ENCODE assay signal across 20 mouse cellular contexts in the genomic region with DNA sequence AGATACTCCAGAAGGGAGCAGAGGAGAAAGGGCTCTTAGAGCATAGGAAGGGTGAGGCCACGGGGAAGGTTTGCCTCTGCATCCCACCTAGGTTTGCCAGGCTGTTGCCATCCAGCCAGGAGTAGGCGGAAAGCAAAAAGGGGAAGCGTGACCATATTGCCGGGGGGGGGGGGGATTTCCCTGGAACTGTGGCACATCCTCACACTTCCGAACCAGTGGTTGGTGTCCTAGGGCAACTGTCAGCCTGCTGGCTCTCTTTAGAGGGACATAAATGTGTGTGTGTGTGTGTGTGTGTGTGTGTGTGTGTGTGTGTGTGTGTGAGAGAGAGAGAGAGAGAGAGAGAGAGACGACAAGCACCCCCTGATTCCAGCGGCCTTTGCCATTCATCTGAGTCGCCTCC.
DNase-seq lines count a peak whose midpoint lies in the region; ATAC-seq and TF ChIP-seq lines count a peak whose summit lies in the region.
"Had no signal": no experiment of that assay in that cellular context is flagged by ENCODE, and none has a peak within 500 bp of the region (broad histone marks: within the 10 kb centered on the region; RNA-seq: fewer than 3 reads in every experiment).

No protein-coding gene starts in this region.

- H3K27ac ChIP-seq in bone marrow macrophage, adult 2 months (ENCODE audit: insufficient read depth, low read depth, low read length) = peak overlapping the region; percentile 51
- peak overlapping the region; percentile 35 for H3K27ac ChIP-seq in stomach, embryonic 16.5 days (ENCODE audit: low read length)
- no peak overlapping the region for H3K27ac ChIP-seq in intestine, postnatal 0 days (ENCODE audit: low read depth, low read length)
- no peak overlapping the region for H3K27ac ChIP-seq in left cerebral cortex, adult 2 months
- H3K27ac ChIP-seq: embryonic facial prominence, embryonic 10.5 days; forebrain, embryonic 13.5 days; heart, embryonic 15.5 days; hindbrain, embryonic 13.5 days; hindbrain, postnatal 0 days had no signal

- peaks cover 21% of the 10 kb centered on the region for H3K36me3 ChIP-seq in megakaryocyte, embryonic 14.5 days (replicated peaks; ENCODE audit: low read length)
- no peaks in the 10 kb centered on the region for H3K36me3 ChIP-seq in stomach, embryonic 16.5 days (ENCODE audit: control insufficient read depth, insufficient read depth, low read length)
- peaks cover 2% of the 10 kb centered on the region for H3K36me3 ChIP-seq in intestine, postnatal 0 days (ENCODE audit: control insufficient read depth, insufficient read depth)
- H3K36me3 ChIP-seq: heart, embryonic 15.5 days; hindbrain, embryonic 13.5 days had no signal

- no peak for TF ChIP-seq POLR2A in bone marrow macrophage, adult 2 months (IDR thresholded peaks at IDR 0.05; ENCODE audit: borderline replicate concordance, low read depth, low read length)

- no peaks in the 10 kb centered on the region for H3K27me3 ChIP-seq in megakaryocyte, embryonic 14.5 days (replicated peaks)
- no peaks in the 10 kb centered on the region for H3K27me3 ChIP-seq in stomach, embryonic 16.5 days (ENCODE audit: control insufficient read depth, insufficient read depth, low read length)
- H3K27me3 ChIP-seq in intestine, postnatal 0 days (replicated peaks; ENCODE audit: control insufficient read depth, insufficient read depth, low read length) = no peaks in the 10 kb centered on the region
- H3K27me3 ChIP-seq: forebrain, embryonic 13.5 days; heart, embryonic 15.5 days; hindbrain, embryonic 13.5 days; Patski had no signal

- no peak for DNase-seq in spleen, adult 18-20 months
- no peak for DNase-seq in left cerebral cortex, adult 2 months (ENCODE audit: extremely low spot score in 1 of 2, low spot score in 2 of 2)
- DNase-seq: adrenal gland, postnatal 14 days; cerebellum, adult 18-20 months; cerebellum, adult 9-11 months; cerebellum, postnatal 36 days; forebrain, postnatal 0 days; gastrocnemius, postnatal 14 days; heart, postnatal 14 days had no signal

- H3K9me3 ChIP-seq in megakaryocyte, embryonic 14.5 days = peaks cover 9% of the 10 kb centered on the region
- no peaks in the 10 kb centered on the region for H3K9me3 ChIP-seq in stomach, embryonic 16.5 days (replicated peaks; ENCODE audit: control insufficient read depth, low read length)
- H3K9me3 ChIP-seq in intestine, postnatal 0 days (ENCODE audit: control insufficient read depth) = no peaks in the 10 kb centered on the region
- H3K9me3 ChIP-seq: embryonic facial prominence, embryonic 10.5 days; forebrain, embryonic 13.5 days; heart, embryonic 15.5 days; hindbrain, embryonic 13.5 days had no signal

- no peak for ATAC-seq in stomach, embryonic 16.5 days (ENCODE audit: insufficient read depth, low FRiP score)
- no peak for ATAC-seq in intestine, postnatal 0 days
- ATAC-seq: activated CD4-positive, CD25-positive, alpha-beta regulatory T cell, adult 4 months; forebrain, embryonic 13.5 days; forebrain, postnatal 0 days; hindbrain, postnatal 0 days; Patski had no signal

- WGBS in stomach, embryonic 16.5 days = 73% methylated on average over 8 of the region's 8 CpGs
- WGBS in intestine, postnatal 0 days = 90% methylated on average over 7 of the region's 8 CpGs

- no peak overlapping the region for H3K4me3 ChIP-seq in bone marrow macrophage, adult 2 months (ENCODE audit: insufficient read depth, low read length)
- H3K4me3 ChIP-seq in megakaryocyte, embryonic 14.5 days (replicated peaks) = peak overlapping the region; percentile 28
- no peak overlapping the region for H3K4me3 ChIP-seq in stomach, embryonic 16.5 days (replicated peaks; ENCODE audit: low read length)
- no peak overlapping the region for H3K4me3 ChIP-seq in intestine, postnatal 0 days (ENCODE audit: low read depth, low read length)
- H3K4me3 ChIP-seq in left cerebral cortex, adult 2 months = no peak overlapping the region
- H3K4me3 ChIP-seq: embryonic facial prominence, embryonic 10.5 days; forebrain, embryonic 13.5 days; heart, embryonic 15.5 days; hindbrain, embryonic 13.5 days had no signal

- no peak for TF ChIP-seq CTCF in bone marrow macrophage, adult 2 months (IDR thresholded peaks at IDR 0.05; ENCODE audit: low read depth, low read length)
- TF ChIP-seq CTCF in intestine, postnatal 0 days (IDR thresholded peaks at IDR 0.05; ENCODE audit: low read depth) = no peak
- no peak for TF ChIP-seq CTCF in left cerebral cortex, adult 2 months (IDR thresholded peaks at IDR 0.05)

- intact Hi-C loops in left cerebral cortex, adult 2 months (cut with DNase I) = loop anchor here (5.0 kb wide), 2 partner anchors 85 to 140 kb away; a partner anchor contains a TSS

- no peak overlapping the region for H3K9ac ChIP-seq in stomach, embryonic 16.5 days (ENCODE audit: low read length)
- no peak overlapping the region for H3K9ac ChIP-seq in intestine, postnatal 0 days (ENCODE audit: low read depth, low read length)
- H3K9ac ChIP-seq: forebrain, embryonic 13.5 days; forebrain, postnatal 0 days; heart, embryonic 15.5 days; hindbrain, embryonic 13.5 days had no signal

- no peak overlapping the region for H3K4me2 ChIP-seq in stomach, embryonic 16.5 days (ENCODE audit: low read depth, low read length)
- H3K4me2 ChIP-seq in intestine, postnatal 0 days (replicated peaks; ENCODE audit: low read depth) = no peak overlapping the region
- H3K4me2 ChIP-seq: forebrain, embryonic 13.5 days; heart, embryonic 15.5 days; hindbrain, embryonic 13.5 days had no signal

- H3K4me1 ChIP-seq in bone marrow macrophage, adult 2 months (ENCODE audit: control insufficient read depth, insufficient read depth, low read length) = peaks cover 37% of the 10 kb centered on the region
- peaks cover 88% of the 10 kb centered on the region for H3K4me1 ChIP-seq in megakaryocyte, embryonic 14.5 days
- H3K4me1 ChIP-seq in stomach, embryonic 16.5 days (ENCODE audit: control insufficient read depth, insufficient read depth, low read length) = peaks cover 7% of the 10 kb centered on the region; the same call in 1 of the 2 replicates
- H3K4me1 ChIP-seq in intestine, postnatal 0 days (replicated peaks; ENCODE audit: control insufficient read depth, insufficient read depth, low read length) = 0 out of 2 replicates have a peak, but pooled peaks cover 4% of the 10 kb centered on the region
- H3K4me1 ChIP-seq: embryonic facial prominence, embryonic 10.5 days; forebrain, embryonic 13.5 days; hindbrain, embryonic 13.5 days had no signal

Comparison
In these comparisons a context has a peak if more than half of its experiments do, and no peak if none do; other contexts are left out.
1. H3K27ac ChIP-seq: peak in bone marrow macrophage, adult 2 months (single experiment) and stomach, embryonic 16.5 days (single experiment); none in intestine, postnatal 0 days (single experiment) and left cerebral cortex, adult 2 months (single experiment).